Mouse (Mus musculus) macrophage (primary cell): ENCODE measurements around the gene Ttc3. TPM values are rescaled to one million over a fixed set of nuclear protein-coding genes. Genes with fewer than 3 reads are reported as not detected.
A peak's percentile ranks its signal among the peaks of the same experiment; 100 is the strongest.
"Not testable (repeated sequence)": the region's sequence is repeated elsewhere in the genome, so short reads cannot be mapped to it uniquely, and the experiment has no call there.

ENCODE experiments used
- H3K27ac ChIP-seq: fragments of 350-480 bp; formaldehyde crosslinking; 2 replicates; pipeline ENCODE4 v1.9.0; 2021
- H3K36me3 ChIP-seq: fragments of 350-480 bp; formaldehyde crosslinking; 2 replicates; pipeline ENCODE4 v1.9.0; 2021; ENCODE audit errors: inconsistent target
- H3K4me3 ChIP-seq: fragments of 350-480 bp; formaldehyde crosslinking; 2 replicates; pipeline ENCODE4 v1.9.0; 2021; ENCODE audit errors: inconsistent target
- H3K79me2 ChIP-seq: fragments of 350-480 bp; formaldehyde crosslinking; 2 replicates; pipeline ENCODE4 v1.9.0; 2021; ENCODE audit errors: inconsistent target
- WGBS: methylation state at CpG from one replicate; pipeline ENCODE4 v1.1.7; 2026; ENCODE audit warnings: inconsistent platforms; ENCODE audit not compliant: missing documents; 5-methylcytosine and 5-hydroxymethylcytosine counted together
- polyA plus RNA-seq: library from polyadenylated mRNA; stranded (reverse); fragments of 250-400 nt; gene quantifications from 3 replicates; pipeline ENCODE4 v1.2.4, GENCODE M21; 2018; ENCODE audit warnings: inconsistent platforms

Ttc3 gene
- polyA plus RNA-seq, 1 experiment from 2014 or later = 38.2 TPM

- no peaks in the 10 kb centered on the region for H3K79me2 ChIP-seq
- WGBS = 94% methylated on average over 11 of the region's 11 CpGs
- H3K4me3 ChIP-seq = no peak overlapping the region
- H3K36me3 ChIP-seq = peaks cover 10% of the 10 kb centered on the region; the same call in 1 of the 2 replicates
- H3K27ac ChIP-seq = no peak overlapping the region
Measured at GRCm38 (mm10) chr16:94473086-94473822, 102.8 kb downstream of the Ttc3 start.

- H3K79me2 ChIP-seq = no peaks in the 10 kb centered on the region
- H3K27ac ChIP-seq = no peak overlapping the region
- no peaks in the 10 kb centered on the region for H3K36me3 ChIP-seq
- 64% methylated on average over 11 of the region's 11 CpGs for WGBS
- no peak overlapping the region for H3K4me3 ChIP-seq
Measured at GRCm38 (mm10) chr16:94484752-94485535, 114.5 kb downstream of the Ttc3 start.

GRCm38 (mm10) chr16:94487341-94487740, 116.9 kb downstream of the Ttc3 start:
- Histone ChIP-seq H3K36me3 (no peaks in the 10 kb centered on the region), H3K79me2 (no peaks in the 10 kb centered on the region), H3K27ac (no peak overlapping the region), H3K4me3 (no peak overlapping the region)
- WGBS = 58% methylated on average over 5 of the region's 5 CpGs

GRCm38 (mm10) chr16:94489326-94489725, 118.9 kb downstream of the Ttc3 start:
- Histone ChIP-seq H3K4me3 (no peak overlapping the region), H3K79me2 (no peaks in the 10 kb centered on the region), H3K27ac (no peak overlapping the region), H3K36me3 (no peaks in the 10 kb centered on the region)
- WGBS = 92% methylated on average over 5 of the region's 5 CpGs

GRCm38 (mm10) chr16:94497176-94497575, 126.8 kb downstream of the Ttc3 start:
- H3K27ac ChIP-seq = peak overlapping the region; percentile 75
- WGBS = 100% methylated on average over 2 of the region's 7 CpGs

GRCm38 (mm10) chr16:94497911-94498310, 127.5 kb downstream of the Ttc3 start:
- Histone ChIP-seq H3K79me2 (no peaks in the 10 kb centered on the region), H3K27ac (peak overlapping the region; percentile 75), H3K4me3 (no peak overlapping the region), H3K36me3 (peaks cover 39% of the 10 kb centered on the region)
- WGBS = 3% methylated on average over 5 of the region's 5 CpGs

More at GRCm38 (mm10) chr16:94497176-94497575, 126.8 kb downstream of the Ttc3 start:
- not testable (repeated sequence) for H3K4me3 ChIP-seq, H3K79me2 ChIP-seq
- peaks cover 39% of the 10 kb centered on the region for H3K36me3 ChIP-seq

GRCm38 (mm10) chr16:94504192-94504591, 133.8 kb downstream of the Ttc3 start:
- no peak overlapping the region for H3K4me3 ChIP-seq
- H3K36me3 ChIP-seq = peaks cover 72% of the 10 kb centered on the region
- 19% methylated on average over 5 of the region's 5 CpGs for WGBS
- 0 out of 2 replicates have a peak overlapping the region, but pooled peaks have one; percentile 7 for H3K27ac ChIP-seq
- H3K79me2 ChIP-seq = peaks cover 8% of the 10 kb centered on the region; the same call in 1 of the 2 replicates

- H3K36me3 ChIP-seq = peaks cover 69% of the 10 kb centered on the region
- H3K27ac ChIP-seq = no peak overlapping the region
- peaks cover 32% of the 10 kb centered on the region; the same call in 1 of the 2 replicates for H3K79me2 ChIP-seq
- WGBS = 100% methylated on average over 2 of the region's 2 CpGs
- no peak overlapping the region for H3K4me3 ChIP-seq
Measured at GRCm38 (mm10) chr16:94507071-94507470, 136.7 kb downstream of the Ttc3 start.

GRCm38 (mm10) chr16:94508769-94509168, 138.4 kb downstream of the Ttc3 start:
- 95% methylated on average over 5 of the region's 8 CpGs for WGBS
- Histone ChIP-seq H3K36me3 (peaks cover 78% of the 10 kb centered on the region), H3K4me3 (no peak overlapping the region), H3K27ac (no peak overlapping the region), H3K79me2 (peaks cover 49% of the 10 kb centered on the region)

- H3K27ac ChIP-seq = no peak overlapping the region
- H3K79me2 ChIP-seq = peaks cover 61% of the 10 kb centered on the region
- 88% methylated on average over 2 of the region's 2 CpGs for WGBS
- no peak overlapping the region for H3K4me3 ChIP-seq
- peaks cover 81% of the 10 kb centered on the region for H3K36me3 ChIP-seq
Measured at GRCm38 (mm10) chr16:94509983-94510382, 139.6 kb downstream of the Ttc3 start.

GRCm38 (mm10) chr16:94517606-94518005, 147.2 kb downstream of the Ttc3 start:
- Histone ChIP-seq H3K4me3 (no peak overlapping the region), H3K27ac (peak overlapping the region; percentile 90), H3K79me2 (peaks cover 98% of the 10 kb centered on the region), H3K36me3 (peaks cover 29% of the 10 kb centered on the region)
- WGBS = 75% methylated on average over 2 of the region's 2 CpGs

Other genes with a start within 250 kb of the Ttc3 start
- 2.8 to 6.0 TPM (median 5.2 TPM) in 3 replicates for gene Hlcs, start 57.0 kb upstream of the Ttc3 start, polyA plus RNA-seq
- gene Ripply3, start 42.2 kb upstream of the Ttc3 start, polyA plus RNA-seq = not detected in 3 replicates
- 19.2 to 31.0 TPM (median 24.7 TPM) in 3 replicates for gene Pigp, start 1.2 kb downstream of the Ttc3 start, polyA plus RNA-seq
- gene Vps26c, start 156.2 kb downstream of the Ttc3 start, polyA plus RNA-seq = 45.9 to 89.1 TPM (median 67.2 TPM) in 3 replicates
- gene Dyrk1a, start 199.4 kb downstream of the Ttc3 start, polyA plus RNA-seq = 22.5 to 30.9 TPM (median 25.6 TPM) in 3 replicates